Mouse (Mus musculus): Measurements from ENCODE around the gene Rnf126.
"Not testable (repeated sequence)": the region's sequence is repeated elsewhere in the genome, so short reads cannot be mapped to it uniquely, and the experiment has no call there.

Gene Rnf126

GRCm38 (mm10) chr10:79766001-79766507 is 698 bp downstream of the Rnf126 start:
- DNase-seq (ENCODE audit: low spot score in 2 of 2), result no peak

DNA sequence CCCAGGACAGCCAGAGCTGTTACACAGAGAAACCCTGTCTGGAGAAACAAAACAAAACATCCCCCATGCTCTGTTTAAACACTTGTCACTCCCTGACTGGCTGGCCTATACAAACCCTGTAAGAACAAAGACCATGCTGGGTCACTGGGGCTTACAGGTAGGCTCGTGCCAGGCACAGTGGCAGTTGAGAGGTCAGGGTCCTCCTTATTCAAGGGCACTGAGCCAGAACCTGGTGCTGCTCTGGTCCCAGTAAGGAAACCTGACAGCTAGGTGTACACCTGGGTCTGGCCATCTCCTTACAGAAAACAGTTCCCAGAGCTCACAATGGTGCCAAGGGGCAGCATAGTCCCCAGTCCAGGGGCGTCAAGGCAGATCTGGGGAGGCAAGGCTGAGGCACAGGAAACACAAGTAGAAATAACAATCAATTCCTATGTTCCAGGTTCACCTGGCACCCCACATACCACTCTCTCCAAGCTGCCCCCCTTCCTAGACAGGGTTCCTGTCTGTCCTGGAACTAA is 1.5 kb downstream of the Rnf126 start:
- no peak for DNase-seq (ENCODE audit: low spot score in 2 of 2)

GRCm38 (mm10) chr10:79764234-79764633 is 2.5 kb downstream of the Rnf126 start:
- no peak for DNase-seq (ENCODE audit: low spot score in 2 of 2)

DNA sequence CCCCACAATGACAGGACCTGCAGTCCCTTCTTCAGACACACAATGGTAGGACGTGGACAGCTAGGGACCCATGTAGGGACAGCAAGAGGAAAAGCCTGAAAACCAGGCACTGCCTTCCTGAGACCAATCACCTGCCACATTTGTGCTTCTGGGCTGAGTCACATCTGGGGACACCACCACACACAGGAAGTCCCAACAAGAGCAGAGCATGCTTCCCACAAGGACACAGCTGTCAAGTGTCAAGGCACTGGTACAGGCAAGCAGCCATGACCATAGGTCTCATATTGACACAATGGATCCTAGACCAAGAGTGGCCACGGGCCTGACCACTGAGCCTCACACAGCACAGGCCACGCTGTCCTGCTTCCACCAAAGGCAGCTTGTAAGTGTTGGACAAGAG is 3.9 kb downstream of the Rnf126 start:
- DNase-seq (ENCODE audit: low spot score in 2 of 2), result no peak

- no peak for DNase-seq (ENCODE audit: low spot score in 2 of 2)
These were observed 6.1 kb downstream of the Rnf126 start for GRCm38 (mm10) chr10:79760603-79761143.

DNA sequence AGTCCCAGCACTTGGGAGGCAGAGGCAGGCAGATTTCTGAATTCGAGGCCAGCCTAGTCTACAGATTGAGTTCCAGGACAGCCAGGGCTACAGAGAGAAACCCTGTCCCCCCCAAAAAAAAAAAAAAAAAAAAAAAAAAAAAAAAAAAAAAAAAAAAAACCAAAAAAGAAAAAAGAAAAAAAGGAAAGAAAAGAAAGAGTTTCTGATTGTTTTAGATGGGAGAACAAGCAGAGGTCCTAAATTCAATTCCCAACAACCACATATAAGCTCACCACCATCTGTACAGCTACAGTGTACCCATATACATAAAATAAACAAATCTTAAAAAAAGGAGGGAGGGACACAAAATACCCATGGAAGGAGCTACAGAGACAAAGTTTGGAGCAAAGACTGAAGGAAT is 7.1 kb downstream of the Rnf126 start:
- DNase-seq (ENCODE audit: low spot score in 2 of 2), result not testable (repeated sequence)

DNA sequence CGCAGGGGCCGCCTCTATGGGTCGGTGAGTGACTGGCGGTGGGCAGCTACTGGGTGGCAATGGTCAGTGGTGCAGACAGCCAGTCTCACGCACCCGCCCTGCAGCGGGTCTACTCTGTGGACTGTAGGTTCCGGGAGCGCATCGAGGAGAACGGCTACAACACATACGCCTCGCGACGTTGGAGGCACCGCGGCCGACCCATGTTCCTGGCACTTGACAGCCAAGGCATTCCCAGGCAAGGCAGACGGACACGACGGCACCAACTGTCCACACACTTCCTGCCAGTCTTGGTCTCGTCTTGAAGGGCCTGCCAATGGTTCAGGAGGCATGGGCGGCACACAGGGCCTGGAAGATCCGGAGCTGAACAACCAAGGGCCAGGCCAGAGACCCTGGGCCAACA is 10.1 kb downstream of the Rnf126 start:
- DNase-seq (ENCODE audit: low spot score in 2 of 2), result no peak

GRCm38 (mm10) chr10:79755854-79756253 is 10.9 kb downstream of the Rnf126 start:
- no peak for DNase-seq (ENCODE audit: low spot score in 2 of 2)

DNA sequence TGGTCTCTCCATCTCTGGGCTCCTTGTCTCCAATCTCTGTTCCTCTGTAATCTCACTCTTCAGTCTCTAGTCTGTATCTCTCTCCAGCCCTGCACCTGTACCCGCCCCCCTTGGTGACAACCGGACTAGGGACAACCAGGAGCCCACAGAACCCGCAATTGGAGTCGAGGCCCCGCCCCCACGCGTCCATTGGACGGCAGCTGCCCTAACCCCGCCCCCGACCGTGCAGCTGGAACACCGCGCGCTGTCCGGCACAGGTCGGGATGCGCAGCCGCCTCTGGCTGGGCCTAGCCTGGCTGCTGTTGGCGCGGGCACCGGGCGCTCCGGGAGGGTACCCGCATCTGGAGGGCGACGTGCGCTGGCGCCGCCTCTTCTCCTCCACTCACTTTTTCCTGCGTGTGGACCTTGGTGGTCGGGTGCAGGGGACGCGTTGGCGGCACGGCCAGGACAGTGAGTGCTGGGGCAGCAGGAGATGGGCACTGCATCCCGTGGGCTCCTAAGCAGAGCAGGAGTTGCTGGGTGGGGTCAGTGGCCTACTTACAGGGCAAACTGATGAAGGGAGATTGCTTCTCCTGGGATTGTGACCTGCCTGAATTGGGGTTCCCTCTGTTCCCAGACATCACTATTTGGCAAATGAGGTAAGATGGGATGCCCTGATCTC is 11.8 kb downstream of the Rnf126 start, which contains the start of gene Fgf22:
Gene Fgf22, plus strand, starts transcription at position 221 of the 661 bp plus-strand sequence.
- peak; percentile 61 to 81 for DNase-seq (ENCODE audit: low spot score in 2 of 2)

- no peak for DNase-seq (ENCODE audit: low spot score in 2 of 2)
These were observed 18.3 kb downstream of the Rnf126 start for GRCm38 (mm10) chr10:79748496-79748895.

DNA sequence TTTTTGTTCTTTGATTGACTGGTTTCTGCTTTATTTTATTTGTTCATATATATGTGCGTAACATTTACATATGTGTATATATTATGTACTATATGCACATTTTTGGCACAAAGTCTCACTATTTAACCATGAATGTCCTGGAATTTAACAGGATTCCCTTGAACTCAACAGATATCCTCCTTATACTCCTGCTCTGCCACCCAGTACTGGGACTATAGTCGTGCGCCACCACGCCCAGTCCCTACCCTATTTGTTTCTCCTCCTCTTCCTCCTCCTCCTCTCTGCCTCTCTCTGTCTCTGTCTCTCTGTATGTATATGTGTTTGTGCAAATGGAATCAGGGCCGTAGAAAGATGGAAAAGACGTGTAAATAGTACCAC is 20.0 kb downstream of the Rnf126 start:
- no peak for DNase-seq (ENCODE audit: low spot score in 2 of 2)

DNA sequence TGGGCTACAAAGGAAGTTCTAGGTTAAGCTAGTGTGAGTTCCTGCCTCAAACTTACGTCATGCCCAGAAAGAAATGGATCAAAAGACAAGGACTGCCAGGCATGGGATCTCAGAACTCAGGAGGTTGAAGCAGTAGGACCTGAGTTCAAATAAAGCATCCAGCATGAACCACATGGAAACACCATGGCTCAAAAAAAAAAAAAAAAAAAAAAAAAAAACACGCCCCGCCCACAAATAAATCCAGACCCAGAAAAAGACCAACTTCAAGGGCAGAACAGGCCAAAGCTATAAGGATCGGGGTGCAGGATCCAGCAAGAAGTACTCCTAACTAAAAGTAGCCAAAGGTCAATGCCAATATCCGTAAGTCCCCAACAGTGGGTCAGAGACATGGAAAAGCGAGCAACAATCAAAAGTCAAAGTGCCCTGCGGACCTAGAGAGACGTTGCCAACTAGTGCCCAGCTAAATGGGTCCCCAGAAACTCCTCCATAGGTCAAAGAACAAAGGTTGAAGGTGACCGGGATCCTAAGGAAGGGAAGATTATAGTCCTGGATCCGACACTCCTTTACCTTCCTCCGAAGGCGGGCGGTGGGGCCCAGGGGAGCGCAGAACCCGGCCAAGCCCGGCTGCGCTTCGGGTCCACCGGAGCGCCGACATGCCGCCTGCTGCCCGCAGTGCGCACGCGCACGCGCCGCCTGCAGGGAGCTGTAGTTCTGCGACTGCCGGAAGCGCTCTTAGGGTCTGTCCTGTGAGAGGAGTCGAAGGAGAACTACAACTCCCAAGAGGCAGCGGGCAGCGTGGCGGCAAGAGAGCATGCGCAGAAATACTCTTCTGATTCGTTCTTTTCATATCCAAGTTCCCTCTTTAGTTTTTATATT is 20.6 kb downstream of the Rnf126 start, which contains the start of gene Polrmt:
Gene Polrmt, minus strand, starts transcription at position 684 of the 876 bp plus-strand sequence.
- peak; percentile 92 to 98 for DNase-seq (ENCODE audit: low spot score in 2 of 2)

DNA sequence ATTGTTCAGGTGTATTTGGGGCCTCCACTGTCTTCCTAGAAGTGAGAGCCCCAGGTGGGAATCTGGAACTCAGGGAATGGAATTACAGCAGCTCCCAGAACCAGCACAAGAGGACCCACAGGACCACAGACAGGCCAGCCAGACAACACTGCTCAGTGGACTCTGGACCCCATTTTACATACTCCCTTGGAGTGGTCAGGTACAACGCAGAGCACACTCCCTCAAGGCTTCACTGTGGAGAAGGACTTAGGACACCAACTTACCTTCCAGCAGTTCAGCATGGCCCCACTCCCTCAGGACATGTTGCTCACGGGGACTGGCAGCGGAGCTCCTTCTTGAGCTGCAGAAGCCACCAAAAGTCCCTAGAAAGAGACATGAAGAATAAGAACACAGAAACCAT is 21.3 kb downstream of the Rnf126 start:
- no peak for DNase-seq (ENCODE audit: low spot score in 2 of 2)

DNA sequence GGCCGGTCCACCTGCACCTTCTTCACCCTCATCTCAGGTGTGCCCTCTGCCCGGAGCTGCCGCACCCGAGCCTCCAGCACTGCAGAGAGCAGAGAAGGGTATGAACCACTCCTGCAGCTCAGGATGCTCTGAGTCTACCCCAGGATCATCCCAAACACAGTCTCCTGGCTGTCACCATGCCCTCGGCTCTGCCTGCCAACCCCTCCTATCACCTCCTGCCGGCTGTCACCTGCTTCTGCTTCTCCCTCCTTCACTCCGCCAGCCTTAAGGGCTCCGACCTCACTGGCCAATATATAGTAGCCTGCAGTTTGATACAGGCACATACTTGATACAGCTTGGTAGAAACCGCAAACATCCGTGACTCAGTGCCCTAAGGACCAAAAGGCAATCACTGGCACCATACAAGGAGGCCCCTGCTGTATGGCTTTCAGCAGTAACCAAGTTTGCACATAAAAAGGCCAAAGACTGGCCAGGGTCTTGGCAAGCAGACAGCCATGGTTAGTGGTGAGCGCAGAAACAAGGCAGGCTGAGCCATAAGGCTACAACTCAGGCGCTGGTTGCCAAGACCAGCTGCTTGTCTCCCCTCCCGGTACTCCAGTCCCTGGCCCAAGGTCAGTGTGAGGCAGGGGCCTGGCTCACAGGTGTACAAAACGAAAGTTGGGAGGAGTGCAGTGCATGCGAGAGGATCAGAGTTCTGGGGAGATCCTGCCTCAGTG is 22.9 kb downstream of the Rnf126 start:
- DNase-seq (ENCODE audit: low spot score in 2 of 2), result no peak

- DNase-seq (ENCODE audit: low spot score in 2 of 2), result no peak
These were observed 23.6 kb downstream of the Rnf126 start for GRCm38 (mm10) chr10:79743161-79743560.

DNA sequence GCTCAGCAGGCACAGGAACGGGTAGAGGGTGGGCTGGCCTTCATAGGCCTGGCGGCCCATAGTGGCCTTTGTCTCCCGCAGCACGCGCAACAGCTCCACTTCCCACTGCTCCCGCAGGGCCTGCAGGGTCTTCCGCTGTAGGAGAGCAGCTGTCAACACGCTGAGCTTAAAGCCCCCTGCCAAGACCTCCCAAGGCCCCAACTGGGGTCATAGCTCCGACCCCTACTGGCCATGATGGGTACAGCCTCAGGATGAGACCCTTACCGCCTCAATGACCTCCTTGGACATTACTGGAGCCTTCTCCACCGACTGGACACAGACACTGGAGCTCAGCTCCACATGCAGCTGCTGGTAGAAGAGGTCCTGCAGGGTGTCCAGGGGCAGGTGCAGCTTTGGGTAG is 25.9 kb downstream of the Rnf126 start:
- no peak for DNase-seq (ENCODE audit: low spot score in 2 of 2)

GRCm38 (mm10) chr10:79739234-79739633 is 27.5 kb downstream of the Rnf126 start:
- DNase-seq (ENCODE audit: low spot score in 2 of 2), result no peak

DNA sequence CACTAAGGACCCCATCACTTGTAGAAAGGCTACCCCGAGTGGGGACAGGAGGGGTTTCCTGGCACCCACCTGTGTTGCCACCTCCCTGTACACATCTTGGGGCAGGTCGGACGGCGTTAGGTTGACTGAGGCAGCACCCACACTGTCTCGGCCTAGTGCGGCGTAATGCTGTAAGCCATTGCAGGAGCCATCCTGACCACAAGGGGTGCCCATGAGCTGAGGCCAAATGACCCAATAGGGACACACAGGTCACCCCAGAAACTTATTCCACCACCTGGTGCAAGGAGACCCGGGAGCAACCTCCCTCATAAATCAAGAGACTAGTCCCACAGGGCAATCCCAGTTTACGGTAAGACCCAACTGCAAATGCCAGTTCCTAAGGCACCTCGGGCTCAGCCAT is 28.5 kb downstream of the Rnf126 start:
- no peak for DNase-seq (ENCODE audit: low spot score in 2 of 2)

- DNase-seq (ENCODE audit: low spot score in 2 of 2), result no peak
These were observed 30.0 kb downstream of the Rnf126 start for GRCm38 (mm10) chr10:79736706-79737105.

DNA sequence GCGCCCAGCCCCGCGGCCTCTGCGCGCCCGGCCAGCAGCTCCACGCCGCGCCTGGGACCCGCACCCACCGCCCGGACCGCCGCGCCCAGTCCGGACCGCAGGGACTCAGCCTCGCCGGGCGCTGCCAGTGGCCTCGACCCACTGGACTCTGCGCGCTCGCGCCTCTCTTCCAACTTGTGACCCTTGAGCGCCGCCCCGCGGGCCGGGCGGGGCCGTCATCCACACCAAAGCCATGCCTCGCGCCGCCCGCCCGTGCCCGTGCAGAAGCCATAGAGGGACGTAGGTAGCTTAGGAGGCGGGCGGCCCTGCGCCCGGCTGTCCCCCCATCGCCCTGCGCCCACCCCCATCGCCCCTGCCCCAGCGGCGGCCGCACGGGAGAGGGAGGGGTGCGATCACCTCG is 31.4 kb downstream of the Rnf126 start:
- DNase-seq (ENCODE audit: low spot score in 2 of 2), result no peak

DNA sequence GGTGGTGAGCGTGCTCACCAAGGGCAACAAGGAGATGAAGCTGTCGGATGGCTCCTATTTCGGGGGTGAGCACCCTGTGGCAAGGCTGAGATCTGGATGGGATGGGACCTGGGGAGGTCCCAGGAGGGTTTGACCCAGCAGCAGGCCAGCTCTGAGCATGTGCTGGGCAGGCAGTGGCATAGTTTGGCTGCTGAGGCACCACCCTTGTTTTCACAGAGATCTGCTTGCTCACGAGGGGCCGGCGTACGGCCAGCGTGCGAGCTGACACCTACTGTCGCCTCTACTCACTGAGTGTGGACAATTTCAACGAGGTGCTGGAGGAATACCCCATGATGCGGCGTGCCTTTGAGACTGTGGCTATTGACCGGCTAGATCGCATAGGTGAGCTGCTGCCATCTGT is 32.9 kb downstream of the Rnf126 start:
- no peak for DNase-seq (ENCODE audit: low spot score in 2 of 2)

- no peak for DNase-seq (ENCODE audit: low spot score in 2 of 2)
These were observed 34.3 kb downstream of the Rnf126 start for GRCm38 (mm10) chr10:79732500-79732899.

Measured in frontal cortex, postnatal 36 days (tissue).